8 mouse cellular contexts compared by ENCODE assay signal in genomic region chr9:98956591-98957381, GRCm38 (mm10). TPM values are rescaled to one million over a fixed set of nuclear protein-coding genes. Genes with fewer than 3 reads are reported as not detected.
DNase-seq lines count a peak whose midpoint lies in the region; ATAC-seq lines count a peak whose summit lies in the region.

No protein-coding gene starts in this region.

- peaks cover 9% of the 10 kb centered on the region for H3K4me1 ChIP-seq in embryonic facial prominence, embryonic 11.5 days (ENCODE audit: control insufficient read depth, insufficient read depth, low read length)
- H3K4me1 ChIP-seq in liver, embryonic 11.5 days (replicated peaks; ENCODE audit: control insufficient read depth, insufficient read depth, low read length) = 0 out of 2 replicates have a peak, but pooled peaks cover 2% of the 10 kb centered on the region
- peaks cover 25% of the 10 kb centered on the region for H3K4me1 ChIP-seq in stomach, embryonic 16.5 days (ENCODE audit: control insufficient read depth, insufficient read depth, low read length)

- H3K4me3 ChIP-seq in embryonic facial prominence, embryonic 11.5 days (ENCODE audit: low read depth, low read length) = peak overlapping the region; percentile 49
- peak overlapping the region; percentile 42 for H3K4me3 ChIP-seq in liver, embryonic 11.5 days (ENCODE audit: low read depth, low read length)
- peak overlapping the region; percentile 42 for H3K4me3 ChIP-seq in stomach, embryonic 16.5 days (replicated peaks; ENCODE audit: low read length)

- DNase-seq in ovary, postnatal 36 days (ENCODE audit: low spot score) = peak; percentile 59
- no peak for DNase-seq in ovary, postnatal 10 days (ENCODE audit: low spot score)
- peak; percentile 56 for DNase-seq in embryonic facial prominence, embryonic 11.5 days (ENCODE audit: low spot score)
- peak; percentile 26 to 55 for DNase-seq in heart, postnatal 36 days
- DNase-seq in liver, embryonic 11.5 days (ENCODE audit: low spot score) = peak; percentile 66
- no peak for DNase-seq in layer of hippocampus, adult 9-10 months (ENCODE audit: low spot score)

- no peaks in the 10 kb centered on the region for H3K36me3 ChIP-seq in embryonic facial prominence, embryonic 11.5 days (replicated peaks; ENCODE audit: control insufficient read depth, insufficient read depth, low read depth, low read length)
- H3K36me3 ChIP-seq in liver, embryonic 11.5 days (ENCODE audit: control insufficient read depth, insufficient read depth, low read length) = no peaks in the 10 kb centered on the region
- H3K36me3 ChIP-seq in stomach, embryonic 16.5 days (ENCODE audit: control insufficient read depth, insufficient read depth, low read length) = no peaks in the 10 kb centered on the region

- peak overlapping the region; percentile 68 for H3K9ac ChIP-seq in embryonic facial prominence, embryonic 11.5 days (replicated peaks; ENCODE audit: low read length)
- H3K9ac ChIP-seq in liver, embryonic 11.5 days (ENCODE audit: low read depth, low read length) = no peak overlapping the region
- no peak overlapping the region; the same call in 1 of the 2 replicates for H3K9ac ChIP-seq in stomach, embryonic 16.5 days (ENCODE audit: low read length)

- intact Hi-C loops in heart, postnatal 36 days (cut with DNase I) = no loop called here

- under 1% methylated on average over 77 of the region's 80 CpGs for WGBS in embryonic facial prominence, embryonic 11.5 days
- 1% methylated on average over 80 of the region's 80 CpGs for WGBS in liver, embryonic 11.5 days
- WGBS in stomach, embryonic 16.5 days = under 1% methylated on average over 80 of the region's 80 CpGs

- peaks cover 64% of the 10 kb centered on the region for H3K27me3 ChIP-seq in embryonic facial prominence, embryonic 11.5 days (ENCODE audit: control insufficient read depth, insufficient read depth, low read length)
- peaks cover 100% of the 10 kb centered on the region for H3K27me3 ChIP-seq in liver, embryonic 11.5 days (replicated peaks; ENCODE audit: control insufficient read depth, insufficient read depth, low read length)
- peaks cover 92% of the 10 kb centered on the region for H3K27me3 ChIP-seq in stomach, embryonic 16.5 days (ENCODE audit: control insufficient read depth, insufficient read depth, low read length)

- ATAC-seq in embryonic facial prominence, embryonic 11.5 days (replicated peaks; ENCODE audit: insufficient number of reproducible peaks, low FRiP score, low TSS enrichment, low read depth) = peak; percentile 40; the same call in 1 of the 2 replicates
- ATAC-seq in liver, embryonic 11.5 days (replicated peaks; ENCODE audit: low FRiP score) = no peak; the same call in 1 of the 2 replicates
- peak; percentile 30; the same call in 1 of the 2 replicates for ATAC-seq in stomach, embryonic 16.5 days (ENCODE audit: insufficient read depth, low FRiP score)
- no peak for ATAC-seq in activated CD4-positive, CD25-positive, alpha-beta regulatory T cell, adult 4 months

- peak overlapping the region; percentile 72 for H3K27ac ChIP-seq in embryonic facial prominence, embryonic 11.5 days (replicated peaks; ENCODE audit: low read depth, low read length)
- H3K27ac ChIP-seq in liver, embryonic 11.5 days (ENCODE audit: low read depth, low read length) = no peak overlapping the region
- no peak overlapping the region for H3K27ac ChIP-seq in stomach, embryonic 16.5 days (ENCODE audit: low read length)

- no peaks in the 10 kb centered on the region for H3K9me3 ChIP-seq in embryonic facial prominence, embryonic 11.5 days (replicated peaks; ENCODE audit: control insufficient read depth, low read length)
- no peaks in the 10 kb centered on the region for H3K9me3 ChIP-seq in liver, embryonic 11.5 days (ENCODE audit: control insufficient read depth, low read length)
- no peaks in the 10 kb centered on the region for H3K9me3 ChIP-seq in stomach, embryonic 16.5 days (replicated peaks; ENCODE audit: control insufficient read depth, low read length)

- H3K4me2 ChIP-seq in embryonic facial prominence, embryonic 11.5 days (ENCODE audit: low read depth, low read length) = peak overlapping the region; percentile 91
- H3K4me2 ChIP-seq in liver, embryonic 11.5 days = peak overlapping the region; percentile 68
- H3K4me2 ChIP-seq in stomach, embryonic 16.5 days (ENCODE audit: low read depth, low read length) = peak overlapping the region; percentile 70

RNA-seq across cellular contexts. Expression of gene Foxl2, which starts 1.7 kb away (rescaled TPM):
- polyA plus RNA-seq in embryonic facial prominence, embryonic 11.5 days (2014; fragmentation: Nextera tagmentation; extraction: Ambion mirVana) = 4.4 and 4.9 TPM in 2 replicates
- total RNA-seq in heart, postnatal 36 days (2021) = not detected
- not detected in 2 replicates for polyA plus RNA-seq in liver, embryonic 11.5 days (2014; fragmentation: Nextera tagmentation; extraction: Ambion mirVana)
- polyA plus RNA-seq in stomach, embryonic 16.5 days (2015; fragmentation: Nextera tagmentation; extraction: Ambion mirVana) = not detected in 2 replicates
- polyA plus RNA-seq in activated CD4-positive, CD25-positive, alpha-beta regulatory T cell, adult 4 months (2017; shearing (Covaris generic)) = not detected

RNA-seq across cellular contexts. Expression of gene Faim, which starts 29.4 kb away (rescaled TPM):
- polyA plus RNA-seq in embryonic facial prominence, embryonic 11.5 days (2014; fragmentation: Nextera tagmentation; extraction: Ambion mirVana) = 68.7 and 69.7 TPM in 2 replicates
- 1 to 10 TPM; 5.1 to 6.7 TPM for total RNA-seq in heart, postnatal 36 days (2021)
- 44.9 and 47.4 TPM in 2 replicates for polyA plus RNA-seq in liver, embryonic 11.5 days (2014; fragmentation: Nextera tagmentation; extraction: Ambion mirVana)
- polyA plus RNA-seq in stomach, embryonic 16.5 days (2015; fragmentation: Nextera tagmentation; extraction: Ambion mirVana) = 31.7 and 37.9 TPM in 2 replicates
- 10 to 100 TPM; 62.0 to 71.2 TPM for polyA plus RNA-seq in activated CD4-positive, CD25-positive, alpha-beta regulatory T cell, adult 4 months (2017; shearing (Covaris generic))

RNA-seq across cellular contexts. Expression of gene 7420426K07Rik, which starts 53.9 kb away (rescaled TPM):
- polyA plus RNA-seq in embryonic facial prominence, embryonic 11.5 days (2014; fragmentation: Nextera tagmentation; extraction: Ambion mirVana) = not detected in 2 replicates
- total RNA-seq in heart, postnatal 36 days (2021) = not detected
- polyA plus RNA-seq in liver, embryonic 11.5 days (2014; fragmentation: Nextera tagmentation; extraction: Ambion mirVana) = not detected in 2 replicates
- not detected in 2 replicates for polyA plus RNA-seq in stomach, embryonic 16.5 days (2015; fragmentation: Nextera tagmentation; extraction: Ambion mirVana)
- not detected for polyA plus RNA-seq in activated CD4-positive, CD25-positive, alpha-beta regulatory T cell, adult 4 months (2017; shearing (Covaris generic))

Comparison
In these comparisons a context has a peak if more than half of its experiments do, and no peak if none do; other contexts are left out.
1. DNase-seq: peak in ovary, postnatal 36 days (single experiment), embryonic facial prominence, embryonic 11.5 days (single experiment), heart, postnatal 36 days (2 of 2) and liver, embryonic 11.5 days (single experiment); none in ovary, postnatal 10 days (single experiment) and layer of hippocampus, adult 9-10 months (single experiment).
2. ATAC-seq: peak in embryonic facial prominence, embryonic 11.5 days (single experiment) and stomach, embryonic 16.5 days (single experiment); none in liver, embryonic 11.5 days (single experiment) and activated CD4-positive, CD25-positive, alpha-beta regulatory T cell, adult 4 months (single experiment).
3. Peak in every context shown above with its lines, with median percentiles within 50 percentile points of each other: H3K4me2 ChIP-seq and H3K4me3 ChIP-seq.